Mouse (Mus musculus) liver, embryonic 15.5 days (tissue): Measurements from ENCODE around the gene Cdcp1. TPM values are rescaled to one million over a fixed set of nuclear protein-coding genes. Genes with fewer than 3 reads are reported as not detected.

Experiments used
- ATAC-seq: fragments of 200-750 bp; cut with Nextera tagmentation; 2 replicates; pipeline ENCODE4 v1.8.0; 2017; ENCODE audit warnings: moderate number of reproducible peaks, mild to moderate bottlenecking, moderate library complexity; ENCODE audit not compliant: insufficient read depth
- H3K27ac ChIP-seq: fragments of 300-500 bp; sonication (generic); replicated peaks from 2 replicates; pipeline ENCODE4 v1.5.1; 2015; ENCODE audit warnings: mild to moderate bottlenecking, inconsistent platforms
- H3K27me3 ChIP-seq: fragments of 300-500 bp; sonication (generic); 2 replicates; pipeline ENCODE4 v1.6.1; 2015; ENCODE audit warnings: mild to moderate bottlenecking, inconsistent platforms
- H3K36me3 ChIP-seq: fragments of 300-500 bp; sonication (generic); replicated peaks from 2 replicates; pipeline ENCODE4 v1.6.1; 2015; ENCODE audit warnings: moderate library complexity, mild to moderate bottlenecking, inconsistent platforms
- H3K4me1 ChIP-seq: fragments of 300-500 bp; sonication (generic); replicated peaks from 2 replicates; pipeline ENCODE4 v1.6.1; 2015; ENCODE audit warnings: inconsistent platforms
- H3K4me2 ChIP-seq: fragments of 300-500 bp; sonication (generic); 2 replicates; pipeline ENCODE4 v1.6.1; 2015; ENCODE audit warnings: moderate library complexity, mild to moderate bottlenecking, inconsistent platforms
- H3K4me3 ChIP-seq: fragments of 300-500 bp; sonication (generic); replicated peaks from 2 replicates; pipeline ENCODE4 v1.5.1; 2015; ENCODE audit warnings: mild to moderate bottlenecking, inconsistent platforms
- H3K9ac ChIP-seq: fragments of 300-500 bp; sonication (generic); 2 replicates; pipeline ENCODE4 v1.6.1; 2015; ENCODE audit warnings: moderate library complexity, mild to moderate bottlenecking, inconsistent platforms
- H3K9me3 ChIP-seq: fragments of 300-500 bp; sonication (generic); replicated peaks from 2 replicates; pipeline ENCODE4 v1.6.1; 2016; ENCODE audit warnings: inconsistent platforms
- WGBS: fragments of 180-500 bp; shearing (Covaris S2); methylation state at CpG from one replicate; pipeline ENCODE4 v1.1.7; 2015; ENCODE audit warnings: mixed read lengths; ENCODE audit not compliant: insufficient replicate concordance; 5-methylcytosine and 5-hydroxymethylcytosine counted together
- polyA plus RNA-seq: library from polyadenylated mRNA; unstranded; fragments of >200 nt; fragmentation: Nextera tagmentation; extraction: Ambion mirVana; gene quantifications from 2 replicates; pipeline ENCODE4 v1.2.1, GENCODE M21; 2015

The Cdcp1 gene
- polyA plus RNA-seq, 1 experiment from 2014 or later, result 0.46 TPM

GRCm38 (mm10) chr9:123240271-123240670 lies 24.4 kb upstream of the Cdcp1 start:
- Histone ChIP-seq H3K36me3 (no peaks in the 10 kb centered on the region), H3K4me3 (no peak overlapping the region), H3K27ac (no peak overlapping the region), H3K27me3 (peaks cover 6% of the 10 kb centered on the region; the same call in 1 of the 2 replicates), H3K9me3 (no peaks in the 10 kb centered on the region), H3K4me2 (no peak overlapping the region), H3K4me1 (no peaks in the 10 kb centered on the region), H3K9ac (no peak overlapping the region)
- WGBS, result 79% methylated on average over 5 of the region's 5 CpGs
- ATAC-seq, result no peak

GRCm38 (mm10) chr9:123239651-123240050 lies 23.8 kb upstream of the Cdcp1 start:
- WGBS, result 62% methylated on average over 2 of the region's 2 CpGs

GRCm38 (mm10) chr9:123238256-123239045 lies 22.6 kb upstream of the Cdcp1 start:
- H3K9ac ChIP-seq, result no peak overlapping the region
- H3K27me3 ChIP-seq, result no peaks in the 10 kb centered on the region; the same call in 1 of the 2 replicates
- no peaks in the 10 kb centered on the region for H3K4me1 ChIP-seq
- H3K4me2 ChIP-seq, result no peak overlapping the region
- no peaks in the 10 kb centered on the region for H3K36me3 ChIP-seq
- no peak for ATAC-seq
- H3K4me3 ChIP-seq, result no peak overlapping the region
- WGBS, result 55% methylated on average over 4 of the region's 4 CpGs
- H3K9me3 ChIP-seq, result no peaks in the 10 kb centered on the region
- H3K27ac ChIP-seq, result 0 out of 2 replicates have a peak overlapping the region, but pooled peaks have one; percentile 19

More at GRCm38 (mm10) chr9:123239651-123240050, 23.8 kb upstream of the Cdcp1 start:
- no peak for ATAC-seq
- peaks cover 6% of the 10 kb centered on the region; the same call in 1 of the 2 replicates for H3K27me3 ChIP-seq
- H3K9ac ChIP-seq, result no peak overlapping the region
- H3K4me2 ChIP-seq, result no peak overlapping the region
- no peak overlapping the region for H3K27ac ChIP-seq
- H3K4me1 ChIP-seq, result no peaks in the 10 kb centered on the region
- H3K4me3 ChIP-seq, result no peak overlapping the region
- no peaks in the 10 kb centered on the region for H3K36me3 ChIP-seq
- no peaks in the 10 kb centered on the region for H3K9me3 ChIP-seq

GRCm38 (mm10) chr9:123237739-123238138 lies 21.9 kb upstream of the Cdcp1 start:
- no peaks in the 10 kb centered on the region; the same call in 1 of the 2 replicates for H3K27me3 ChIP-seq
- no peak overlapping the region for H3K4me2 ChIP-seq
- H3K36me3 ChIP-seq, result no peaks in the 10 kb centered on the region
- H3K4me3 ChIP-seq, result no peak overlapping the region
- H3K9me3 ChIP-seq, result no peaks in the 10 kb centered on the region
- no peak overlapping the region for H3K27ac ChIP-seq
- WGBS, result 18% methylated on average over 2 of the region's 2 CpGs
- no peaks in the 10 kb centered on the region for H3K4me1 ChIP-seq
- H3K9ac ChIP-seq, result no peak overlapping the region
- ATAC-seq, result no peak

DNA sequence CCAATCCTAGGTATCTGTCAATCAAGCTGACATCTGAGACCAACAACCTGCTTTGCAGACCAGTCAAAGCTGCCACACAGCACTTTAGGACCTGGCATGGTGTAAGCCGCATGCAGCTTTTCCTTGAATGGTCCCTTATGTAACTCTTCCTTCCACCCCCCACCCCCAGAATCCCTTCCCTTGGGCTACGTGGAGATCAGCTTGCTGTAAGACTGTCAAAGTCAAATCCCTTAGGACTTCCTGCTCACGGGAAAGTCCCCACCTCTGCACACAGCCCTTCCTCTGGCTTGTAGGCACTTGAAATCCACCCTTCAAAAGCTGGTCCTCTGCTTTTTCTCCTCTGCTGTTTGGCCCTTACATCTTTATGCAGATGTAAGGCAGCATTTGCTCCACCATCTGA lies 19.8 kb upstream of the Cdcp1 start:
- ATAC-seq, result no peak

DNA sequence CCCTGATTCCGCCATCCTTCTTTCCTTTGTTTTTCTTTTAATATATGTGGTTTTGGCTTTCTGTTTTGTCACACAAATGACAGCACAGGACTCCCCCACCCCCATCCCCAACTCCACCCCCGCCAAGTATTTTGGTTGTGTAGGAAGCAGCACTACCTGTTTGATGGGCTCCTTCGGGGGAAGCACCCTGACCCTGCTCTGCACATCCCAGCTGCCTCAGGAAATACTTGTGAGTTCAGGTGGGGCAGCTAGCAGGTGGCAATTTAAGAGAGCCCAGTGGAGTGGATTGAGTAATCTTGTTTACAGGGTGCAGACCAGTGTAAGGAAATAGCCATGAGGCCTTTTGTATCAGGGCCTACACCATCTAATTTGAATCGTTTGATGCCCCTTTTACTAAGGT lies 14.0 kb upstream of the Cdcp1 start:
- ATAC-seq, result no peak
- Histone ChIP-seq H3K4me1 (peaks cover 37% of the 10 kb centered on the region), H3K27me3 (no peaks in the 10 kb centered on the region), H3K36me3 (no peaks in the 10 kb centered on the region), H3K9me3 (no peaks in the 10 kb centered on the region), H3K4me3 (no peak overlapping the region), H3K27ac (no peak overlapping the region), H3K4me2 (no peak overlapping the region), H3K9ac (no peak overlapping the region)
- WGBS, result 63% methylated on average over 4 of the region's 4 CpGs

More for the DNA sequence above, 19.8 kb upstream of the Cdcp1 start:
- Histone ChIP-seq H3K27ac (no peak overlapping the region), H3K4me2 (no peak overlapping the region), H3K9ac (no peak overlapping the region), H3K9me3 (no peaks in the 10 kb centered on the region), H3K4me3 (no peak overlapping the region), H3K27me3 (no peaks in the 10 kb centered on the region; the same call in 1 of the 2 replicates), H3K4me1 (no peaks in the 10 kb centered on the region), H3K36me3 (no peaks in the 10 kb centered on the region)
- WGBS, result 36% methylated on average over 3 of the region's 3 CpGs

- H3K4me2 ChIP-seq, result no peak overlapping the region
- H3K36me3 ChIP-seq, result no peaks in the 10 kb centered on the region
- ATAC-seq, result no peak
- no peak overlapping the region for H3K9ac ChIP-seq
- H3K27me3 ChIP-seq, result no peaks in the 10 kb centered on the region
- H3K4me3 ChIP-seq, result no peak overlapping the region
- peaks cover 49% of the 10 kb centered on the region for H3K4me1 ChIP-seq
- 0 out of 2 replicates have a peak overlapping the region, but pooled peaks have one; percentile 66 for H3K27ac ChIP-seq
- no peaks in the 10 kb centered on the region for H3K9me3 ChIP-seq
Observed at GRCm38 (mm10) chr9:123228671-123229070, 12.8 kb upstream of the Cdcp1 start.

- H3K4me2 ChIP-seq, result peak overlapping the region; percentile 50
- H3K9me3 ChIP-seq, result no peaks in the 10 kb centered on the region
- H3K4me1 ChIP-seq, result peaks cover 51% of the 10 kb centered on the region
- H3K27me3 ChIP-seq, result no peaks in the 10 kb centered on the region
- H3K36me3 ChIP-seq, result no peaks in the 10 kb centered on the region
- no peak overlapping the region for H3K9ac ChIP-seq
- no peak overlapping the region for H3K4me3 ChIP-seq
- peak; percentile 93 for ATAC-seq
- peak overlapping the region; percentile 66 for H3K27ac ChIP-seq
- WGBS, result 28% methylated on average over 3 of the region's 3 CpGs
Observed at GRCm38 (mm10) chr9:123227106-123227750, 11.4 kb upstream of the Cdcp1 start.

- no peaks in the 10 kb centered on the region for H3K27me3 ChIP-seq
- peaks cover 51% of the 10 kb centered on the region for H3K4me1 ChIP-seq
- H3K27ac ChIP-seq, result peak overlapping the region; percentile 29; the same call in 1 of the 2 replicates
- no peaks in the 10 kb centered on the region for H3K9me3 ChIP-seq
- H3K36me3 ChIP-seq, result no peaks in the 10 kb centered on the region
- ATAC-seq, result peak; percentile 60
- H3K9ac ChIP-seq, result no peak overlapping the region
- no peak overlapping the region for H3K4me3 ChIP-seq
- no peak overlapping the region for H3K4me2 ChIP-seq
- WGBS, result 22% methylated on average over 2 of the region's 2 CpGs
Observed at GRCm38 (mm10) chr9:123224863-123225431, 9.1 kb upstream of the Cdcp1 start.

DNA sequence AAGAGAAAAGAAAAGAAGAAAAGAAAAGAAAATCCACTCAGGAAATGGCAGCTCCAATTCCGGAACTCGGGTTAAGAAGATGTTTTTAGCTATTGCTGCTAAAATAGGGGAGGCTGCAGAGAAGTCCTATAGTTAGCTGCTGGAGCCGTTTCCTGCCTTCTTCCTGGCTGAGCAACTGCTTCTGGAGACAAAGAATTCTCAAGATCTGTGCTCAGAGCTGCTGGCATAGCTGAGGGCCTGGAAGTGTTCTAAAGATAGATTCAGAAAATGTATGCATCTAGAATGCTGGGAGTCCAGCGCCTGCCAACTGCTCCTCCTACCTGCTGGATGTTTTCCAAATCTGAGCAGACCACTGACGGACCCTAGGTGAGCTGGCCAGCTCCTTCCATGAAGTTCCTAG lies 4.0 kb upstream of the Cdcp1 start:
- no peak for ATAC-seq
- Histone ChIP-seq H3K4me3 (no peak overlapping the region), H3K4me1 (peaks cover 14% of the 10 kb centered on the region), H3K9ac (no peak overlapping the region), H3K36me3 (no peaks in the 10 kb centered on the region), H3K4me2 (no peak overlapping the region), H3K9me3 (no peaks in the 10 kb centered on the region), H3K27ac (no peak overlapping the region), H3K27me3 (peaks cover 17% of the 10 kb centered on the region)
- 28% methylated on average over 5 of the region's 5 CpGs for WGBS

DNA sequence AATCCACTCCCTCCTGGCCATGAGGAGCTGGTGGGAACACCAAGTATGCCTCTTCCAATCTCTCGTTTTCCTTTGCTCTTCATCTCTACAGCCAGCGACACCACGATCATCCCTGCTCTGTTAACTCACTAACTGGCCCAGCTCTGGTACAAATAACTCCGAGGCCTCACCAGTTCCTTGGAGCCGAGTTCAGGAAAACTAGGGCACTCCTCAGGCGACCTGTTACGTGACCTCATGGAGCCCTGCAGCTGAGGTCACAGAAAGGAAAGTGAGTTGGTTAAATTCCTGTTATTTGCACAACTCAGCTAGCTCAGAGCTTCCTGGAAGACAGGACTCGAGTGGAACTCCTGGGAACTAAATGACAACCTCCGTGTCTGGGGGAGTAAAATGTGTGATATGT lies 2.5 kb downstream of the Cdcp1 start:
- Histone ChIP-seq H3K36me3 (no peaks in the 10 kb centered on the region), H3K9ac (no peak overlapping the region), H3K9me3 (no peaks in the 10 kb centered on the region), H3K27me3 (peaks cover 24% of the 10 kb centered on the region), H3K27ac (no peak overlapping the region), H3K4me1 (no peaks in the 10 kb centered on the region; the same call in 1 of the 2 replicates), H3K4me3 (no peak overlapping the region), H3K4me2 (no peak overlapping the region)
- 55% methylated on average over 9 of the region's 9 CpGs for WGBS
- no peak for ATAC-seq
